Comparison of ENCODE assay signal across 13 mouse cellular contexts in genomic region chr2:11005806-11006205, GRCm38 (mm10).
"Had no signal": no experiment of that assay in that cellular context is flagged by ENCODE, and none has a peak within 500 bp of the region (broad histone marks: within the 10 kb centered on the region; RNA-seq: fewer than 3 reads in every experiment).

No protein-coding gene starts in this region.

- H3K36me3 ChIP-seq: midbrain, embryonic 13.5 days; midbrain, embryonic 15.5 days; neural tube, embryonic 12.5 days had no signal

- H3K27me3 ChIP-seq: megakaryocyte, embryonic 14.5 days; midbrain, embryonic 15.5 days; neural tube, embryonic 12.5 days had no signal

- DNase-seq: lung, adult 18-20 months; lung, embryonic 14.5 days; lung, postnatal 10 days; lung, postnatal 4 days; right cerebral cortex, postnatal 14 days; thymus, adult 2 months; thymus, postnatal 25 days; thymus, postnatal 4 days had no signal

- H3K9ac ChIP-seq: lung, embryonic 14.5 days; midbrain, embryonic 13.5 days; midbrain, embryonic 15.5 days; neural tube, embryonic 12.5 days had no signal

- H3K4me3 ChIP-seq: megakaryocyte, embryonic 14.5 days; midbrain, embryonic 13.5 days; midbrain, embryonic 15.5 days; neural tube, embryonic 12.5 days had no signal

- H3K4me1 ChIP-seq: megakaryocyte, embryonic 14.5 days; midbrain, embryonic 13.5 days; midbrain, embryonic 15.5 days; neural tube, embryonic 12.5 days had no signal

- ATAC-seq: midbrain, embryonic 13.5 days; midbrain, embryonic 15.5 days had no signal

- H3K4me2 ChIP-seq: lung, embryonic 14.5 days; midbrain, embryonic 11.5 days; midbrain, embryonic 13.5 days; midbrain, embryonic 15.5 days; neural tube, embryonic 12.5 days had no signal

- H3K9me3 ChIP-seq: megakaryocyte, embryonic 14.5 days; midbrain, embryonic 13.5 days; midbrain, embryonic 15.5 days; neural tube, embryonic 12.5 days had no signal

- H3K27ac ChIP-seq: midbrain, embryonic 13.5 days; midbrain, embryonic 15.5 days; neural tube, embryonic 12.5 days had no signal
